Mouse (Mus musculus) cerebellum, adult 2 months (tissue): Measurements from ENCODE around the gene Tmem186.

Experiments used
- CTCF ChIP-seq: fragments of 200-500 bp; IDR thresholded peaks from 2 replicates; pipeline ENCODE4 v1.5.1; 2011; ENCODE audit warnings: low read depth, mild to moderate bottlenecking, control low read depth, low read length, moderate library complexity, borderline replicate concordance; ENCODE audit not compliant: insufficient read depth
- POLR2A ChIP-seq: fragments of 200-500 bp; IDR thresholded peaks from 2 replicates; pipeline ENCODE4 v1.6.1; 2011; ENCODE audit warnings: low read length, control low read depth, borderline replicate concordance; ENCODE audit not compliant: insufficient read depth

DNA sequence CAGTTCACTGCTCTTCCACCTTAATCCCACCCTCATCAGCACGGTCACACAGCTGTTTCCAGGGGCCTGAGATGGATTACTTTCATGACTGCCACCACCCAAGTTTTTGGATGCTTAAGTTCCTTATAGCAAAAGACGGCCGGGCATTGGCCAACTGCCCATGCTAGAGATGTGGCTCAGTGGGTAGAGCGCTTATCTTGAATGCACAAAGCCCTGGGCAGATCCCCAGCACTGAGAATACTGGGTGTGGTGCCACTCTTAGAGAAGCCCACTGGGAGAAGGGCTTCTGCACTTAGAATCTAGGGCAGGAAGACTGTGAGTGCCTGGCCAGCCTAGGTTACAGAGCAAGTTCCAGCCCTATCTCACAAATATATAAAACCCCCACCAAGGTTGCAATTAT lies 41.2 kb upstream of the Tmem186 start:
- TF ChIP-seq CTCF: no peak
- no peak for TF ChIP-seq POLR2A
